Comparison of ENCODE assay signal across 8 mouse cellular contexts in genomic region chr17:35003022-35003838, GRCm38 (mm10). TPM values are rescaled to one million over a fixed set of nuclear protein-coding genes. Genes with fewer than 3 reads are reported as not detected.
DNase-seq lines count a peak whose midpoint lies in the region; ATAC-seq lines count a peak whose summit lies in the region.
"Had no signal": no experiment of that assay in that cellular context is flagged by ENCODE, and none has a peak within 500 bp of the region (broad histone marks: within the 10 kb centered on the region; RNA-seq: fewer than 3 reads in every experiment).

No protein-coding gene starts in this region.

- peaks cover 49% of the 10 kb centered on the region for H3K36me3 ChIP-seq in lung, embryonic 15.5 days
- H3K36me3 ChIP-seq in embryonic facial prominence, embryonic 12.5 days = peaks cover 47% of the 10 kb centered on the region
- peaks cover 47% of the 10 kb centered on the region for H3K36me3 ChIP-seq in intestine, embryonic 14.5 days (ENCODE audit: control insufficient read depth, insufficient read depth, low read length)
- H3K36me3 ChIP-seq in neural tube, embryonic 12.5 days = peaks cover 45% of the 10 kb centered on the region

- peaks cover 35% of the 10 kb centered on the region for H3K4me1 ChIP-seq in lung, embryonic 15.5 days
- peaks cover 23% of the 10 kb centered on the region for H3K4me1 ChIP-seq in embryonic facial prominence, embryonic 12.5 days
- peaks cover 25% of the 10 kb centered on the region for H3K4me1 ChIP-seq in intestine, embryonic 14.5 days (replicated peaks; ENCODE audit: control insufficient read depth, insufficient read depth, low read length)
- peaks cover 29% of the 10 kb centered on the region for H3K4me1 ChIP-seq in neural tube, embryonic 12.5 days

- H3K4me2 ChIP-seq in lung, embryonic 15.5 days = peak overlapping the region; percentile 85
- peak overlapping the region; percentile 93 for H3K4me2 ChIP-seq in embryonic facial prominence, embryonic 12.5 days (replicated peaks)
- peak overlapping the region; percentile 90 for H3K4me2 ChIP-seq in intestine, embryonic 14.5 days (ENCODE audit: low read length)
- peak overlapping the region; percentile 97 for H3K4me2 ChIP-seq in neural tube, embryonic 12.5 days (replicated peaks)

- no peak overlapping the region for H3K27ac ChIP-seq in lung, embryonic 15.5 days
- no peak overlapping the region for H3K27ac ChIP-seq in embryonic facial prominence, embryonic 12.5 days
- no peak overlapping the region; the same call in 1 of the 2 replicates for H3K27ac ChIP-seq in intestine, embryonic 14.5 days (ENCODE audit: low read depth)
- H3K27ac ChIP-seq in neural tube, embryonic 12.5 days = no peak overlapping the region

- peak overlapping the region; percentile 62; the same call in 1 of the 2 replicates for H3K4me3 ChIP-seq in lung, embryonic 15.5 days
- H3K4me3 ChIP-seq in embryonic facial prominence, embryonic 12.5 days = peak overlapping the region; percentile 68
- peak overlapping the region; percentile 87; the same call in 1 of the 2 replicates for H3K4me3 ChIP-seq in intestine, embryonic 14.5 days (ENCODE audit: low read depth, low read length)
- H3K4me3 ChIP-seq in neural tube, embryonic 12.5 days = no peak overlapping the region

- no peaks in the 10 kb centered on the region for H3K27me3 ChIP-seq in lung, embryonic 15.5 days
- H3K27me3 ChIP-seq in embryonic facial prominence, embryonic 12.5 days = no peaks in the 10 kb centered on the region
- H3K27me3 ChIP-seq in intestine, embryonic 14.5 days (replicated peaks; ENCODE audit: control insufficient read depth, insufficient read depth, low read length) = no peaks in the 10 kb centered on the region
- H3K27me3 ChIP-seq in neural tube, embryonic 12.5 days (replicated peaks) = no peaks in the 10 kb centered on the region

- no peak for DNase-seq in lung, postnatal 10 days
- DNase-seq in intestine, embryonic 14.5 days (ENCODE audit: low spot score) = no peak
- no peak for DNase-seq in cerebellum, adult 11 months
- DNase-seq in ovary, postnatal 14 days (ENCODE audit: low spot score) = no peak
- DNase-seq: layer of hippocampus, adult 9-11 months had no signal

- ATAC-seq in lung, embryonic 15.5 days (ENCODE audit: borderline replicate concordance, extremely low read depth, low FRiP score, low TSS enrichment) = no peak
- no peak for ATAC-seq in embryonic facial prominence, embryonic 12.5 days (ENCODE audit: insufficient number of reproducible peaks, insufficient read depth, low FRiP score, low TSS enrichment)
- no peak for ATAC-seq in intestine, embryonic 14.5 days (replicated peaks; ENCODE audit: low FRiP score, low TSS enrichment, low read depth)
- no peak for ATAC-seq in neural tube, embryonic 12.5 days (ENCODE audit: low FRiP score, low read depth)

- H3K9ac ChIP-seq in lung, embryonic 15.5 days = peak overlapping the region; percentile 77
- peak overlapping the region; percentile 92 for H3K9ac ChIP-seq in embryonic facial prominence, embryonic 12.5 days
- H3K9ac ChIP-seq in intestine, embryonic 14.5 days (ENCODE audit: low read length) = peak overlapping the region; percentile 92; the same call in 1 of the 2 replicates
- H3K9ac ChIP-seq in neural tube, embryonic 12.5 days = no peak overlapping the region; the same call in 1 of the 2 replicates

- H3K9me3 ChIP-seq in lung, embryonic 15.5 days = no peaks in the 10 kb centered on the region
- no peaks in the 10 kb centered on the region for H3K9me3 ChIP-seq in embryonic facial prominence, embryonic 12.5 days
- no peaks in the 10 kb centered on the region for H3K9me3 ChIP-seq in intestine, embryonic 14.5 days (ENCODE audit: control insufficient read depth, low read length)
- H3K9me3 ChIP-seq in neural tube, embryonic 12.5 days = no peaks in the 10 kb centered on the region

- WGBS in lung, embryonic 15.5 days = 44% methylated on average over 9 of the region's 9 CpGs
- WGBS in embryonic facial prominence, embryonic 12.5 days = 65% methylated on average over 9 of the region's 9 CpGs
- 55% methylated on average over 9 of the region's 9 CpGs for WGBS in intestine, embryonic 14.5 days
- WGBS in neural tube, embryonic 12.5 days = 74% methylated on average over 9 of the region's 9 CpGs

RNA-seq across cellular contexts. Expression of gene Vars, which starts 2.4 kb away (rescaled TPM):
- 128 and 129 TPM in 2 replicates for polyA plus RNA-seq in lung, embryonic 15.5 days (2015; fragmentation: Nextera tagmentation; extraction: Ambion mirVana)
- polyA plus RNA-seq in embryonic facial prominence, embryonic 12.5 days (2016; fragmentation: Nextera tagmentation; extraction: Ambion mirVana) = 150 and 160 TPM in 2 replicates
- 119 and 133 TPM in 2 replicates for polyA plus RNA-seq in intestine, embryonic 14.5 days (2014; fragmentation: Nextera tagmentation; extraction: Ambion mirVana)
- 118 and 119 TPM in 2 replicates for polyA plus RNA-seq in neural tube, embryonic 12.5 days (2016; fragmentation: Nextera tagmentation; extraction: Ambion mirVana)

RNA-seq across cellular contexts. Expression of gene Vwa7, which starts 13.1 kb away (rescaled TPM):
- polyA plus RNA-seq in lung, embryonic 15.5 days (2015; fragmentation: Nextera tagmentation; extraction: Ambion mirVana) = 0.14 and 0.25 TPM in 2 replicates
- polyA plus RNA-seq in embryonic facial prominence, embryonic 12.5 days (2016; fragmentation: Nextera tagmentation; extraction: Ambion mirVana) = 0.20 and 0.25 TPM in 2 replicates
- 0.19 and 0.26 TPM in 2 replicates for polyA plus RNA-seq in intestine, embryonic 14.5 days (2014; fragmentation: Nextera tagmentation; extraction: Ambion mirVana)
- 0.06 and 0.15 TPM in 2 replicates for polyA plus RNA-seq in neural tube, embryonic 12.5 days (2016; fragmentation: Nextera tagmentation; extraction: Ambion mirVana)

RNA-seq across cellular contexts. Expression of gene Lsm2, which starts 21.6 kb away (rescaled TPM):
- 210 and 216 TPM in 2 replicates for polyA plus RNA-seq in lung, embryonic 15.5 days (2015; fragmentation: Nextera tagmentation; extraction: Ambion mirVana)
- polyA plus RNA-seq in embryonic facial prominence, embryonic 12.5 days (2016; fragmentation: Nextera tagmentation; extraction: Ambion mirVana) = 212 and 230 TPM in 2 replicates
- 216 and 228 TPM in 2 replicates for polyA plus RNA-seq in intestine, embryonic 14.5 days (2014; fragmentation: Nextera tagmentation; extraction: Ambion mirVana)
- 150 and 158 TPM in 2 replicates for polyA plus RNA-seq in neural tube, embryonic 12.5 days (2016; fragmentation: Nextera tagmentation; extraction: Ambion mirVana)

RNA-seq across cellular contexts. Expression of gene Sapcd1, which starts 24.6 kb away (rescaled TPM):
- 7.2 and 7.7 TPM in 2 replicates for polyA plus RNA-seq in lung, embryonic 15.5 days (2015; fragmentation: Nextera tagmentation; extraction: Ambion mirVana)
- polyA plus RNA-seq in embryonic facial prominence, embryonic 12.5 days (2016; fragmentation: Nextera tagmentation; extraction: Ambion mirVana) = 8.7 and 9.5 TPM in 2 replicates
- polyA plus RNA-seq in intestine, embryonic 14.5 days (2014; fragmentation: Nextera tagmentation; extraction: Ambion mirVana) = 20.7 and 21.5 TPM in 2 replicates
- polyA plus RNA-seq in neural tube, embryonic 12.5 days (2016; fragmentation: Nextera tagmentation; extraction: Ambion mirVana) = 3.8 and 5.0 TPM in 2 replicates

RNA-seq across cellular contexts. Expression of gene Hspa1l, which starts 30.7 kb away (rescaled TPM):
- 0.45 and 0.79 TPM in 2 replicates for polyA plus RNA-seq in lung, embryonic 15.5 days (2015; fragmentation: Nextera tagmentation; extraction: Ambion mirVana)
- 0.84 and 0.99 TPM in 2 replicates for polyA plus RNA-seq in embryonic facial prominence, embryonic 12.5 days (2016; fragmentation: Nextera tagmentation; extraction: Ambion mirVana)
- polyA plus RNA-seq in intestine, embryonic 14.5 days (2014; fragmentation: Nextera tagmentation; extraction: Ambion mirVana) = 0.53 and 1.2 TPM in 2 replicates
- 1.4 and 2.3 TPM in 2 replicates for polyA plus RNA-seq in neural tube, embryonic 12.5 days (2016; fragmentation: Nextera tagmentation; extraction: Ambion mirVana)
